Mouse (Mus musculus) kidney, adult 2 months (tissue): Measurements from ENCODE around the gene Mcpt4. TPM values are rescaled to one million over a fixed set of nuclear protein-coding genes. Genes with fewer than 3 reads are reported as not detected.
"Not testable (repeated sequence)": the region's sequence is repeated elsewhere in the genome, so short reads cannot be mapped to it uniquely, and the experiment has no call there.

Source experiments
- DNase-seq: peaks from one replicate; pipeline ENCODE4 v3.0.0; 2021
- H3K27ac ChIP-seq: fragments of 200-500 bp; 2 replicates; pipeline ENCODE4 v1.5.1; 2012; ENCODE audit warnings: low read depth, low read length, control low read depth, inconsistent platforms; ENCODE audit not compliant: insufficient read depth
- H3K27me3 ChIP-seq: fragments of 200-500 bp; replicated peaks from 2 replicates; pipeline ENCODE4 v1.6.1; 2012; ENCODE audit warnings: mild to moderate bottlenecking, moderate library complexity, low read length, inconsistent platforms; ENCODE audit not compliant: control insufficient read depth, insufficient read depth
- H3K36me3 ChIP-seq: fragments of 200-500 bp; 2 replicates; pipeline ENCODE4 v1.6.1; 2012; ENCODE audit warnings: mild to moderate bottlenecking, moderate library complexity, low read length, inconsistent platforms; ENCODE audit not compliant: control insufficient read depth, insufficient read depth
- H3K4me1 ChIP-seq: fragments of 200-500 bp; 2 replicates; pipeline ENCODE4 v1.6.1; 2011; ENCODE audit warnings: low read length; ENCODE audit not compliant: control insufficient read depth, insufficient read depth
- H3K4me3 ChIP-seq: fragments of 200-500 bp; 2 replicates; pipeline ENCODE4 v1.5.1; 2011; ENCODE audit warnings: mild to moderate bottlenecking, low read depth, low read length, control low read depth; ENCODE audit not compliant: insufficient read depth
- CTCF ChIP-seq: fragments of 200-500 bp; conservative IDR thresholded peaks from 2 replicates; pipeline ENCODE4 v1.5.1; 2011; ENCODE audit warnings: low read depth, mild to moderate bottlenecking, control low read depth, low read length, moderate library complexity, mixed read lengths; ENCODE audit not compliant: insufficient read depth, insufficient read length
- POLR2A ChIP-seq: fragments of 200-500 bp; IDR thresholded peaks from one replicate; pipeline ENCODE4 v1.6.1; 2011; ENCODE audit warnings: low read depth, low read length, control low read depth
- WGBS: fragments of 180-500 bp; shearing (Covaris S2); methylation state at CpG from one replicate; pipeline ENCODE4 v1.1.7; 2018; 5-methylcytosine and 5-hydroxymethylcytosine counted together
- polyA plus RNA-seq: library from polyadenylated mRNA; depleted of rRNA; stranded (reverse); fragments of >200 nt; gene quantifications from 2 replicates; pipeline ENCODE4 v1.2.3, GENCODE M21; 2012; rRNA removed

The Mcpt4 gene
- 0.50 and 0.95 TPM in 2 replicates for polyA plus RNA-seq

- DNase-seq, H3K27ac ChIP-seq, H3K4me1 ChIP-seq, H3K27me3 ChIP-seq, H3K4me3 ChIP-seq, H3K36me3 ChIP-seq: not testable (repeated sequence)
- WGBS: 70% methylated on average over 3 of the region's 3 CpGs
Observed at GRCm38 (mm10) chr14:56062213-56062612, at the start of gene Mcpt4. TSS of gene Mcpt4 (minus strand) at chr14:56062313.

DNA sequence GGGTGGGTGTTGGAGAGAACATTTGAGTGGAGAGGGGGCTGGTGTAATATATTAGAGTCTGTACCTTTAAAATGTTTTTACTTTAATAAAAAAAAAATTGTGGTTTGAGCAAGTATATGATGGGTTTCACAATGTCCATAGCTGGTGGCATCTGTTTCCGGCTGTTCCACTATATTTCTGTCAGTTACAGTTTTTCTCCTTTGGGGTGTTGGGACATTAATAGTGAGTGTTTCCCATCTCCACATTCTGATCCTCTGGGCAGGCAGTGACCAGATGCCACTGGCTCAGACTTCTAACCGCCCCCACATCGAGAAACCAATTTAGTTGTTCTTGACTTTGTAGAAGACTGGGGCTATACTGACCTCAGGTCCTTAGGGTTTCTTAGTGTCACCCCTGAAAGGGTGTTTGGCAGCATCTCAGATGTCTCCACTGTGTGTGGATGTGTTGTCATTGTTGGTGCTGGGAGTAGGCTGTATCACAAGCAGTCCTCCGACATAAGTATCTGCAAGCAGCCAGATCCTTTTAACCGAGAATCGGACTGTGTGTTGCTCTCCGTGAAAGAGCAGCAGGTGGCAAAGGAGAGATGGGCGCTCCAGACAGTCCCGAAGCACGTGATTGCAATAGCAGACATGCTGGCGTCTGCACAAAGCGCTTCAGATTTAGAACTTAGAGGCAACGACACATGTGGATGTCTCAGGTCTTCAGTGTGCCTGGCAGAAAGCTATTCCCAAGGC is 43.5 kb upstream of the Mcpt4 start:
- no peaks in the 10 kb centered on the region for H3K36me3 ChIP-seq
- DNase-seq: no peak
- no peaks in the 10 kb centered on the region for H3K27me3 ChIP-seq
- TF ChIP-seq CTCF (no peak), POLR2A (no peak)
- H3K4me3 ChIP-seq: no peak overlapping the region
- 71% methylated on average over 13 of the region's 13 CpGs for WGBS
- no peak overlapping the region for H3K27ac ChIP-seq
- H3K4me1 ChIP-seq: no peaks in the 10 kb centered on the region

- H3K27ac ChIP-seq: no peak overlapping the region
- peak; percentile 6 for DNase-seq
- H3K27me3 ChIP-seq: no peaks in the 10 kb centered on the region
- WGBS: 78% methylated on average over 5 of the region's 5 CpGs
- H3K4me1 ChIP-seq: no peaks in the 10 kb centered on the region
- TF ChIP-seq CTCF: no peak
- TF ChIP-seq POLR2A: no peak
- no peaks in the 10 kb centered on the region for H3K36me3 ChIP-seq
- H3K4me3 ChIP-seq: no peak overlapping the region
Observed at GRCm38 (mm10) chr14:56105016-56105415, 42.9 kb upstream of the Mcpt4 start.

GRCm38 (mm10) chr14:56103452-56103851 is 41.3 kb upstream of the Mcpt4 start:
- WGBS: 76% methylated on average over 3 of the region's 3 CpGs
- DNase-seq: no peak
- Histone ChIP-seq H3K4me1 (no peaks in the 10 kb centered on the region), H3K4me3 (no peak overlapping the region), H3K27me3 (no peaks in the 10 kb centered on the region), H3K27ac (no peak overlapping the region), H3K36me3 (no peaks in the 10 kb centered on the region)
- TF ChIP-seq POLR2A (no peak), CTCF (no peak)

- 54% methylated on average over 10 of the region's 10 CpGs for WGBS
Observed at GRCm38 (mm10) chr14:56102386-56102785, 40.3 kb upstream of the Mcpt4 start, which contains the start of gene Ctsg. TSS of gene Ctsg (minus strand) at chr14:56102574.

GRCm38 (mm10) chr14:56098940-56099339 is 36.8 kb upstream of the Mcpt4 start:
- Histone ChIP-seq H3K36me3 (no peaks in the 10 kb centered on the region), H3K27me3 (no peaks in the 10 kb centered on the region; the same call in 1 of the 2 replicates), H3K4me1 (no peaks in the 10 kb centered on the region), H3K4me3 (no peak overlapping the region), H3K27ac (no peak overlapping the region)
- peak; percentile 29 for DNase-seq
- 87% methylated on average over 4 of the region's 4 CpGs for WGBS
- TF ChIP-seq POLR2A: no peak
- peak; percentile 45 for TF ChIP-seq CTCF

More at GRCm38 (mm10) chr14:56102386-56102785, 40.3 kb upstream of the Mcpt4 start, which contains the start of gene Ctsg:
- no peak for DNase-seq
- TF ChIP-seq CTCF: no peak
- no peak for TF ChIP-seq POLR2A
- Histone ChIP-seq H3K27ac (no peak within 1 kb of the TSS), H3K27me3 (no peaks in the 10 kb centered on the region), H3K4me3 (no peak within 1 kb of the TSS), H3K4me1 (no peaks in the 10 kb centered on the region), H3K36me3 (no peaks in the 10 kb centered on the region)

- no peak for DNase-seq
- 81% methylated on average over 1 of the region's 1 CpGs for WGBS
- TF ChIP-seq POLR2A: no peak
- TF ChIP-seq CTCF: no peak
- Histone ChIP-seq H3K27me3 (no peaks in the 10 kb centered on the region; the same call in 1 of the 2 replicates), H3K4me1 (no peaks in the 10 kb centered on the region), H3K27ac (no peak overlapping the region), H3K4me3 (no peak overlapping the region), H3K36me3 (no peaks in the 10 kb centered on the region)
Observed at GRCm38 (mm10) chr14:56097597-56097996, 35.5 kb upstream of the Mcpt4 start.
